Mouse (Mus musculus) c-Kit-positive CD71-positive TER-119-positive erythroid progenitor cells, embryonic 14.5 days (primary cell): ENCODE data around the gene Gm20906.
"Not testable (repeated sequence)": the region's sequence is repeated elsewhere in the genome, so short reads cannot be mapped to it uniquely, and the experiment has no call there.

Experiments used
- DNase-seq: peaks from one replicate; pipeline ENCODE4 v3.0.0-alpha.2; 2013; ENCODE audit warnings: low spot score

Gene Gm20906

GRCm38 (mm10) chrY:87550666-87551065, at the start of gene Gm20906:
Gm20906 (plus strand) TSS chrY:87550966.
- not testable (repeated sequence) for DNase-seq
